Mouse (Mus musculus) lung, adult 2 months (tissue): ENCODE data around the gene Plcl2.

Experiments
- CTCF ChIP-seq: fragments of 200-500 bp; IDR thresholded peaks from 2 replicates; pipeline ENCODE4 v1.5.1; 2011; ENCODE audit warnings: mild to moderate bottlenecking, low read length, control low read depth; ENCODE audit not compliant: insufficient read depth
- POLR2A ChIP-seq: fragments of 200-500 bp; IDR thresholded peaks from 2 replicates; pipeline ENCODE4 v1.6.1; 2011; ENCODE audit warnings: low read depth, mild to moderate bottlenecking, control low read depth, low read length, borderline replicate concordance; ENCODE audit errors: extremely low read depth

- TF ChIP-seq POLR2A (no peak), CTCF (no peak)
Measured at GRCm38 (mm10) chr17:50628716-50629115, 119.5 kb downstream of the Plcl2 start.
